Mouse (Mus musculus) G1E (cell line): ENCODE measurements around the gene Sim2. TPM values are rescaled to one million over a fixed set of nuclear protein-coding genes. Genes with fewer than 3 reads are reported as not detected.
A peak's percentile ranks its signal among the peaks of the same experiment; 100 is the strongest.

Source experiments
- ATAC-seq: 2 replicates; pipeline ENCODE4 v1.8.0; 2016; ENCODE audit warnings: mild to moderate bottlenecking; ENCODE audit not compliant: insufficient number of reproducible peaks, poor library complexity, low FRiP score, severe bottlenecking; ENCODE audit errors: extremely low read depth
- DNase-seq: peaks from one replicate; pipeline ENCODE4 v3.0.0; 2012; ENCODE audit warnings: low spot score
- H3K27me3 ChIP-seq: 2 replicates; pipeline ENCODE4 v1.6.1; 2012; ENCODE audit warnings: mild to moderate bottlenecking, low read length, inconsistent platforms; ENCODE audit not compliant: insufficient read depth
- H3K36me3 ChIP-seq: replicated peaks from 2 replicates; pipeline ENCODE3; 2012; ENCODE audit warnings: mild to moderate bottlenecking, inconsistent platforms
- H3K4me1 ChIP-seq: 2 replicates; pipeline ENCODE4 v1.6.1; 2012; ENCODE audit warnings: low read depth, low read length, inconsistent platforms, mixed read lengths; ENCODE audit not compliant: insufficient read depth
- H3K4me3 ChIP-seq: 2 replicates; pipeline ENCODE4 v1.5.1; 2012; ENCODE audit warnings: low read depth, mild to moderate bottlenecking, inconsistent platforms, low read length, moderate library complexity, mixed read lengths
- H3K9me3 ChIP-seq: replicated peaks from 2 replicates; pipeline ENCODE4 v1.6.1; 2012; ENCODE audit warnings: inconsistent platforms
- CTCF ChIP-seq: IDR thresholded peaks from 2 replicates; pipeline ENCODE4 v1.5.1; 2012; ENCODE audit warnings: low read depth, low read length, inconsistent platforms, mixed read lengths
- GATA1 ChIP-seq: IDR thresholded peaks from 2 replicates; pipeline ENCODE4 v1.6.1; 2012; ENCODE audit warnings: borderline replicate concordance, low read length, inconsistent platforms, mixed read lengths
- GATA2 ChIP-seq: IDR thresholded peaks from 2 replicates; pipeline ENCODE4 v1.6.1; 2012; ENCODE audit warnings: low read depth, low read length, inconsistent platforms, borderline replicate concordance
- POLR2AphosphoS5 ChIP-seq: IDR thresholded peaks from 2 replicates; pipeline ENCODE4 v1.6.1; 2012; ENCODE audit warnings: low read depth, low read length, inconsistent platforms; ENCODE audit not compliant: insufficient replicate concordance
- TAL1 ChIP-seq: conservative IDR thresholded peaks from 2 replicates; pipeline ENCODE4 v1.6.1; 2012; ENCODE audit warnings: low read depth, low read length, inconsistent platforms, mixed read lengths
- polyA plus RNA-seq: library from polyadenylated mRNA; stranded (reverse); fragments of >175 nt; gene quantifications from 2 replicates; pipeline ENCODE4 v1.2.3, GENCODE M21; 2012
- total RNA-seq, 2 experiments: library from RNA; stranded (forward) in 1 of 2; stranded (reverse) in 1 of 2; fragments of 200-1000 nt in 1 of 2; fragments of >200 nt in 1 of 2; fragmentation: Nextera tagmentation in 1 of 2; gene quantifications; 2 replicates each; pipeline ENCODE4 v1.2.3; 2014 to 2017

Sim2 gene
- total and polyA plus RNA-seq, 3 experiments: not detected

GRCm38 (mm10) chr16:94041065-94041712 lies 43.5 kb upstream of the Sim2 start:
- ATAC-seq (0 out of 2 replicates have a peak, but pooled peaks have one; percentile 34), DNase-seq (no peak)
- no peak overlapping the region for H3K4me3 ChIP-seq
- H3K27me3 ChIP-seq: peaks cover 7% of the 10 kb centered on the region; the same call in 1 of the 2 replicates
- peaks cover 3% of the 10 kb centered on the region; the same call in 1 of the 2 replicates for H3K9me3 ChIP-seq
- TF ChIP-seq GATA2 (no peak), TAL1 (no peak), GATA1 (no peak)
- H3K4me1 ChIP-seq: peaks cover 5% of the 10 kb centered on the region; the same call in 1 of the 2 replicates
- no peaks in the 10 kb centered on the region for H3K36me3 ChIP-seq

GRCm38 (mm10) chr16:94043797-94044196 lies 40.9 kb upstream of the Sim2 start:
- H3K36me3 ChIP-seq: no peaks in the 10 kb centered on the region
- H3K9me3 ChIP-seq: no peaks in the 10 kb centered on the region

DNA sequence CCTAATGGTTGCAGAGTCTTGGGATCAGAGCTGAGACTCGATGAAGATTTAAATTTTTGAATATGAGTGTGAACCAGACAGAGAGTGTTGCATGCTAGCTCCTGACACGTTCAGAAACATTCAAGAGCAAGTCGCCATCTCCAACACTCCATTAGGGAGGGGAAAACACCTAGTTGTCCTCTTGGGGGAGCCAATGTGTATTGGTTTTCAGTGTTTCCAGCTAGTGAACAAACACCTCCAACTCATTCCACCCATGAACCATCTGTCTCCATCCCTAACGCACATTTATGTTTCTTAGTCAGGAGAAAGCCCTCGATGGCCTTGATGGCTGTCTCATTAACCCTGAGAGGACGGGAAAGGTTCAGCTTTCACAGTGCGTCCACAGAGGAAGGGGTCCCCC lies 39.7 kb upstream of the Sim2 start:
- Histone ChIP-seq H3K9me3 (no peaks in the 10 kb centered on the region), H3K4me1 (peaks cover 5% of the 10 kb centered on the region; the same call in 1 of the 2 replicates), H3K27me3 (peaks cover 5% of the 10 kb centered on the region; the same call in 1 of the 2 replicates), H3K4me3 (no peak overlapping the region), H3K36me3 (no peaks in the 10 kb centered on the region)
- no peak for DNase-seq
- ATAC-seq: no peak
- TF ChIP-seq CTCF (no peak), POLR2AphosphoS5 (no peak), GATA1 (no peak), TAL1 (no peak)

More at GRCm38 (mm10) chr16:94043797-94044196, 40.9 kb upstream of the Sim2 start:
- ATAC-seq (no peak), DNase-seq (no peak)
- peaks cover 5% of the 10 kb centered on the region; the same call in 1 of the 2 replicates for H3K4me1 ChIP-seq
- H3K4me3 ChIP-seq: no peak overlapping the region
- TF ChIP-seq TAL1 (no peak), GATA2 (no peak), POLR2AphosphoS5 (no peak), GATA1 (no peak), CTCF (no peak)
- H3K27me3 ChIP-seq: peaks cover 7% of the 10 kb centered on the region; the same call in 1 of the 2 replicates

GRCm38 (mm10) chr16:94050368-94050767 lies 34.4 kb upstream of the Sim2 start:
- Histone ChIP-seq H3K27me3 (no peaks in the 10 kb centered on the region), H3K36me3 (no peaks in the 10 kb centered on the region), H3K9me3 (no peaks in the 10 kb centered on the region), H3K4me1 (no peaks in the 10 kb centered on the region), H3K4me3 (no peak overlapping the region)
- TF ChIP-seq GATA2 (no peak), TAL1 (no peak), POLR2AphosphoS5 (no peak), CTCF (no peak), GATA1 (no peak)
- ATAC-seq: no peak
- no peak for DNase-seq

DNA sequence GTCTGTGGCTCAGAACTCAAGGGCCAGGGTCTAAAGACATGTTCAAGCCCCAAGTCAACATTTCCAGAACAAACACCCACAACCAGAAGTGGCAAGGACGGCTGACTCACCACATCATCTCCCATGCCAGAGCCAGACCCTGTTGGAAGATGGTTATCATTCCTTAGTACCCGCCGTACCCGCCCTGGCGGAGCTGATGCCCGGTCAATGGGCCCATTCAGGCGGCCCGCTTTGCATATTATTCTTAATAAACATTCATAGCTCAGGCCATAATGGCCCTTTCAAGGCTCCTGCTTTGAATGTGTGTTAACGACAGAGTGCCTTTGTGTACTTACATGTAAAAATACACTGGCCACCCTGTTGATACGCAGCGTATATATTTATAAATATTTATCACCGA lies 29.6 kb upstream of the Sim2 start:
- Histone ChIP-seq H3K9me3 (no peaks in the 10 kb centered on the region), H3K27me3 (0 out of 2 replicates have a peak, but pooled peaks cover 7% of the 10 kb centered on the region), H3K4me3 (no peak overlapping the region), H3K36me3 (no peaks in the 10 kb centered on the region), H3K4me1 (peaks cover 3% of the 10 kb centered on the region; the same call in 1 of the 2 replicates)
- TF ChIP-seq GATA1: no peak
- no peak for TF ChIP-seq POLR2AphosphoS5
- TF ChIP-seq GATA2: no peak
- TF ChIP-seq CTCF: no peak
- no peak for TF ChIP-seq TAL1
- DNase-seq (no peak), ATAC-seq (no peak)

DNA sequence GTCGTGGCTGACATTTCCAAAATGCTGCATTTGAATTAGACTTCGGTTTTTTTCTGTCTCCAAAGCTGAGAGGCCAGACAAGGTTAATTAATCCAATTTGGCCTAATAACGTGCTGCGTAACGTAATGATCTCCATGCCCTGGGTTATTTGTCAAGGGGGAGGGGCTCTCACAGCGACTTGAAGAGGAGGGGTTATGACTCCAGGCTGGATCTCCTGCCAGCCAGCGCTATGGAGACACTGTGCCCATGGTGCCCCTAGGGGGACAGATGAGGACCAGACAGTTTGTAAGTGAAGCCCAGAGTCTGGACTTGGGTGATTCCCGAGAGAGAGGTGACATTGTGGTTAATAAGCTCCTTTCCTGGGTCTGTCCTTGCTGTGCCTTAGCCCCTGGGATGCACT lies 29.2 kb upstream of the Sim2 start:
- ATAC-seq (no peak), DNase-seq (no peak)
- TF ChIP-seq GATA2 (no peak), POLR2AphosphoS5 (no peak), TAL1 (no peak), GATA1 (no peak), CTCF (no peak)
- peaks cover 3% of the 10 kb centered on the region; the same call in 1 of the 2 replicates for H3K4me1 ChIP-seq
- H3K27me3 ChIP-seq: 0 out of 2 replicates have a peak, but pooled peaks cover 7% of the 10 kb centered on the region
- H3K9me3 ChIP-seq: no peaks in the 10 kb centered on the region
- no peaks in the 10 kb centered on the region for H3K36me3 ChIP-seq
- no peak overlapping the region for H3K4me3 ChIP-seq
